Mouse (Mus musculus) kidney, postnatal 36 days (tissue): Measurements from ENCODE around the gene Tgfbr2.

ENCODE experiments used
- DNase-seq, 2 experiments: peaks; one replicate each; pipeline ENCODE4 v3.0.0; 2021 to 2022; ENCODE audit warnings: mixed read lengths in 2 of 2

The Tgfbr2 gene

GRCm38 (mm10) chr9:116174481-116175461 lies at the start of gene Tgfbr2:
TSS of gene Tgfbr2 (minus strand) at chr9:116175360.
- DNase-seq: peak; percentile 88 to 91

- DNase-seq: no peak
Observed at GRCm38 (mm10) chr9:116223368-116223767, 48.2 kb upstream of the Tgfbr2 start.

DNA sequence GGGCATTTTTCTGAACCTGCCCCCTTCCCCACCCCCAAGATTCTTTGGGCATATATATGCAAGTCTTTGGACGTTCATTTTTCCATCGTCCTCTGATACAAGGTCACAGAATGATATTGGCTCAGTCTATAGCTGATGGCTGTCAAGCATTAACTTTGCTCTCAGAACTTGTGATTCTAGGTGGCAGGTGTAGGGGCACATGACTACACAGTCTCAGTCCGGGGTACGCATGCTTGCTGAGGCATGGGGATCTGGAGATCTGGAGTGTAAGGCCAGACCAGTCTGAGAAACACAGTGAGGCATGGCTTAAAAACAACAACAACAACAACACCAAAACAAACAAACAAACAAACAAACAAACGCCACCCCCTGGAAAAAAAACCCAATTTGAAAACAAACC lies 47.5 kb upstream of the Tgfbr2 start:
- no peak for DNase-seq

DNA sequence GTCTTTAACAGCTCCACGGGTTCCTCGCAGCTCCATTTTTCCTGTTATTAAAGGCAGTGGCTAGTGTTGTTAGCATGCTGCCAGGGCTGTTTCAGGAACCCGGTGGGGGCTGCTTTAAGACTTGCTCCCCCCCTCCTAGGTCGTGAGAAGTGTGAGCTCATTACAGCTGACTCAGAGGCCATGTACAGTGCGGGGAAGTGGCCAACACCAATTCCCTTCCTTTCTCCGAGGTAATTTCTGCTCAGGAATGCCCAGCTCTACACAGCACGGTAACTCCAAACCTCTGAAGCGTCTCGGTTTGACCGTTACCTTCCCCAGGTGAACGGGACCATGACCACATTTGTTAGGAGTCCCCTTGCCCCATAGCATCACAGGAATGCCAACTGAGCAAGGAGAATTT lies 46.8 kb upstream of the Tgfbr2 start:
- DNase-seq: peak in 1 of 2 experiments; percentile 30

GRCm38 (mm10) chr9:116221565-116221964 lies 46.4 kb upstream of the Tgfbr2 start:
- DNase-seq: no peak

GRCm38 (mm10) chr9:116220616-116221015 lies 45.5 kb upstream of the Tgfbr2 start:
- DNase-seq: peak; percentile 41 to 45

DNA sequence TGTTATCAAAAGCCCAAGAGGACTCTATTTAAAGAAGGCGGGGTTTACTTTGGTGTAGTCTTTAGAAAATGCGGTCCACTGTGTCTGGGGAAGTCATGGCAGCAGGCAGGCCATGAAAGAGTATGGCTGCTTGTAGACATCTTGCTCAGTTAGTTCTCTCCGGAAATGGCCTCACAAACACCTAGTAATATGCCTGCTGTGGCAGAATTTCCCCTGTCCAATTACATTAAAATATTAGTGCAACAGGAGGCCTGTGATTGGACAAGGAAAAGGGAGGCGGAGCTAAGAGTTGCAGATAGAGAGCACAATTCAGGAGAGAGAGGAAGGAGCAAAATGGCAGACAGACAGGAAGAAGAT lies 45.0 kb upstream of the Tgfbr2 start:
- DNase-seq: no peak

- DNase-seq: no peak
Observed at GRCm38 (mm10) chr9:116219234-116220158, 44.3 kb upstream of the Tgfbr2 start.

GRCm38 (mm10) chr9:116218780-116219179 lies 43.6 kb upstream of the Tgfbr2 start:
- DNase-seq: peak; percentile 50 to 59

DNA sequence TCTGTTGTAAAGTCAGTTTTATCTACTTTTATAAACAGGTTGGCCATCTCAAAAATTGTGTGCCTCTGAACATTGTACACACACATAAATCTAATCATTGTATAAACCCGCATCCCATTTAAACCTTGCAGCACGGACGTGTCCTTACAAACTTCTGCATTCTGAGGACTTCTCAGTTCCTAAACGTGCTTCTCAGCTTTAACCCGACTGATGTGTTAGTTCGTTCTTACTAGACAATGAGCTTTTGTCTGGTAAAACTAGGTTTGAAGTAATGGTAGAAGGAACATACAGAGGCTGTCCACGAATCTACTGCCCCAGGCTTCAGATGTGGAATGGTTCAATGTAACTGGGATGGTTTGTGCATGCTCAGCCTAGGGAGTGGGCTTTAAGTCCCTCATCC lies 41.9 kb upstream of the Tgfbr2 start:
- DNase-seq: no peak

DNA sequence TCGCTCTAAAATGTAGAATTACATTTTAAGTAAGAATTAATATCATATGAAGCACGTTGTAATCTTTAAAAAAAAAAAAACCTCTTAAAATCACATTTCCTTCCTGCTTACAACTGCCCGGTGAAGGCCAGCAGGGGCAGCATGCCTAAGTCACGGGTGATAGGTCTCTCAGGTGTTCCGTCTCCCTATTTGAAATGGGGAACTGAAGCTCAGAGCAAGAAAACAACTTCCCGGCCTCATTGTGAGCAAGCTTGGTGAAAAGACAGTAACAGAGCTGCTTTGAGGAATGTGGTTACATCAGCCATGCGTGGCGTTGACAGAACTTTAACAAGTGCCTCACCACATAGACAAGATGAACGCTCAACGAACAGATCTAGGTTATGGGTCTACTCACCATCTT lies 41.5 kb upstream of the Tgfbr2 start:
- DNase-seq: no peak

GRCm38 (mm10) chr9:116214296-116214695 lies 39.1 kb upstream of the Tgfbr2 start:
- no peak for DNase-seq

- peak; percentile 44 to 48 for DNase-seq
Observed at GRCm38 (mm10) chr9:116212915-116213619, 37.9 kb upstream of the Tgfbr2 start.

DNA sequence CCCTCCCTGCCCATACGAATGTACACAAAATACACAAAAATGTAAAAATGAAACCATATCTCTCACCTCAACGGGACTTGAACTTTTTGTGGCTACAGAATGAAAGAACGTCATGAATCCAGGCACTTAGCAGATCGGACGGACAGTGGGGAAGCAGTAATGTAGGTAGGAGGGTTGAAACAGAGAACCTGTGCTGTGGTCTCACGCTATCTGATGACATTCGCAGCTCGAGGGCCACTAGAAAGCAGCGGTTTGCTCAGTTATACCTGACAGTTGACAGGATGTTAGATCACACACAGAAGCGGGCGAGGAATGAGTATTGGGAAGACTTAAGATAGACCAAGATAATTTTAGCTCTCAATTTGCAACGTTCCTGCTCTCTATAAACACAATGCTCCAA lies 36.9 kb upstream of the Tgfbr2 start:
- DNase-seq: no peak

GRCm38 (mm10) chr9:116208169-116208904 lies 33.2 kb upstream of the Tgfbr2 start:
- no peak for DNase-seq

DNA sequence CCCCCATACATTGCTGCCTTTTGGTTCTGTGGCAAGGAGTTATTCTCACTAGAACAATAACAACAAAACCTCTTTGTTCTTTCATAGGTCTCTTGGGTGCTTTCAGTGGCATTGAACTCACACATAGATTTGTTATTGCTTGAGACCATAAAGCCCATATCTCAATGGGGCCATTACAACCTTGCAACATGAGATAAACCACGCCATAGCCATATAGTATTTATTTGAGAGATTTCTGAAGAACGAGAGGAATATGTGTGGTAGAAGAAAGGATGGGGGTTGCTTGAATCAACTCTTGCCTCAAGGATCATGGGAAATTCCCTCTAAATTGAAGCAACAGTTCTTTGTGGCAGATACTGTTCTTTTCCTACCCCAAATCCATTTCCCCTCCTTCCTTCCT lies 31.7 kb upstream of the Tgfbr2 start:
- DNase-seq: no peak

DNA sequence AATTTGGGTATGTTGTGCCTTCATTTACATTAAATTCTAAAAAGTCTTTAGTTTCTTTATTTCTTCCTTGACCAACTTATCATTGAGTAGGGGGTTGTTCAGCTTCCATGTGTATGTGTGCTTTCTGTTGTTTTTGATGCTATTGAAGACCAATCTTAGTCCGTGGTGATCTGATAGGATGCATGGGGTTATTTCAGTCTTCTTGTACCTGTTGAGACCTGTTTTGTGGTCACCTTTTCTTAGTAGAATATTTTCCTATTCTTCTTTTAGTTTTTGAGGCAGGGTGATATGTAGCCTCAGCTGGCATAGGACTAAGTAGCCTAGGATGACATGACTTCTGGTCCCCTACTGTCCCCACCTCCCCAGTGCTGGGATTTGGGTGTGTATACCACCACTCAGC lies 28.5 kb upstream of the Tgfbr2 start:
- no peak for DNase-seq

DNA sequence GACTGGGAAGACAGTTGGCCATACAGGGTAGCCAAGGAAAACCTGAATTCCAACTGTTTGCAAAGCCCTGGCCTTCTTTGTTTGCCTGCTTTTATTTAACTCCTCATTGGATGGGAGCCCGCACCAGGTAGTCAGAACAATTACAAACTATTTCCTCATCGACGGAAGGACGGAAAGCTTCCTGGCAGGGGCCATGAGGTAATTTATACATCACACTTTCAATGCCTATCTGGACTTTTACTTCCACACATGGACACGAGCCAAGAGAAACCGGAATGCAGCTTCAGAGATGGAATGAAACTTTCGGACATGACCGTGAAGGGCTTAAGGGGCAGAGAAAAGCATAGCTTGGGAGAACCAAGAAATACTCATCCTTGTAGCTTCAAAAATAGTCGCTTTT lies 24.0 kb upstream of the Tgfbr2 start:
- no peak for DNase-seq

DNA sequence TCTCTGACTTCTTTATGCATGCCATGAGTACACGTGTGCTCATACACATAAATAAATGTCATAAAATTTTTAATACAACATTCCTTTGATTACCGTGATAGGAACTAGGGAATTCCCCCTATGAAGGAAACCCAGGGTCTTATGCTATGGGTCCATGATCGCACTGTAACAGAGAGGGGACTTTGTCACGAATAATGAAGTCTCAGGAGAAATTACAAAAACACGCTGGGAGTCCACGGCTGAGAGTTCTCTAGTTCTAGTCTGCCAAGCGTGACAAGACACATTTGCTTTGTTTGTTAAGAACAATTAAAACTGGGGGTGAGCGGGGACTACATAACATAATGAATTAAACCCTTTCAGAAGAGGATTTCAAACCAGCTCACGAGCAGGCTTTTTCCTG lies 23.3 kb upstream of the Tgfbr2 start:
- DNase-seq: no peak

DNA sequence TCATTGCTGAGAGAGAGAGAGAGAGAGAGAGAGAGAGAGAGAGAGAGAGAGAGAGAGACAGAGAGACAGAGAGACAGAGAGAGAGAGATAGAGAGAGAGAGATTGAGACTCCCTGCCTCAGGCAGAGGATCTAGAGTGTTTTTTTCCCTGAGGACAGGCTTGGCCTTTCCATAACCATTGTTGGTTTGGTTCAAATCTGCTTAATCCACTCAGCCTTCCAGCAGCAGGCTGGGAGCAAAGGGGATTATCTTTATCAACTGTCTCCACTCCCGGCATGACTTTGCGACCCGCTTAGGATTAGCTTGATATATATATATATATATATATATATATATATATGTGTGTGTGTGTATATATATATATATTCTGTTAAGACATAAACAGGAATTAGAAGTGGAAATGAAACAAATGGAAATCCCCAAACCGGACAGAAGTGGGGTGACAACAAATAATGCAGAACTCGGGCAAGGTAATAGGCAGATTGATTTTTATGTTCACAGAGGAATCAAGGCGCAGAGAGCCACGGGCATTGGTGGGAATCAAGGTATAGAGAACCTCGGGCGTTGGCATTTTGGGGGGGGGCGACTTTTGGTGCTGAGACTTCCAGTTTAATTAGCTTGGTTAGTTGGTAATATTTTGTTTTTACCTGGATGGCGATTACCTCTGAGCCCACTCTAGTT lies 22.5 kb upstream of the Tgfbr2 start:
- DNase-seq: no peak

DNA sequence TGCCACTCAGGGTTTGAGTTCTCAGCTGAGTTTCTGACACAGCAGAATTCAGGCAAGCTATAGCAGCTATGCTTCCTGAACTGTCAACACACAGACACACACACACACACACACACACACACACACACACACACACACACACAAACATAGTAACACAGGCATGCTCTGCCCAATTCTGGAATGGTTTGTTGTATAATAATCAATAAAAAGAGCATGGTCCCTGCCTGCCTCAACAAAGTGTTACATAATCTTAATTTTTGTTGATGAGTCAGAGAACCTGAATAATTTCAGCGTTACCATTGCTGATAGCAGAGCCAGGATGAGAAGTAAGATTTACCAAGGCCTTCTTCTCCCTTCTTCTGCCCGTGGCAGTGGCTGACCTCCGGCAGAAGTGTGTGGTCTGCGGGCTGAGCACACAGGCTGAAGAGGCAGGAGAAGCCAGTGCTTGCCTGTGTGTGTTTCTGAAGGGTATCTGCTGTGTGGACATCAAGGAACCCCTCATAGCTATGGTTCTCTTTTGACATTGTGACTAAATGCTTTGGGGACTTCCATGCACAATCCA lies 18.8 kb upstream of the Tgfbr2 start:
- DNase-seq: no peak
